Mouse (Mus musculus) ES-E14 (cell line): ENCODE measurements around the gene Nxpe4. TPM values are rescaled to one million over a fixed set of nuclear protein-coding genes. Genes with fewer than 3 reads are reported as not detected.

Experiments used
- DNase-seq: peaks from one replicate; pipeline ENCODE4 v3.0.0-alpha.2; 2013; ENCODE audit warnings: low read depth, low spot score
- H3K27ac ChIP-seq: 2 replicates; pipeline ENCODE4 v1.5.1; 2012; ENCODE audit warnings: low read depth, mild to moderate bottlenecking, low read length, moderate library complexity, mixed read lengths; ENCODE audit not compliant: poor library complexity, insufficient read depth, severe bottlenecking
- H3K36me3 ChIP-seq: 2 replicates; pipeline ENCODE4 v1.6.1; 2012; ENCODE audit warnings: mild to moderate bottlenecking, low read length, moderate library complexity, mixed read lengths; ENCODE audit not compliant: control insufficient read depth, poor library complexity, insufficient read depth, severe bottlenecking
- H3K4me1 ChIP-seq, 2 experiments: fragments of 150-350 bp in 1 of 2; sonication (generic) in 1 of 2; 2 replicates each; pipeline ENCODE4 v1.6.1; 2012; ENCODE audit warnings: low read length in 2 of 2, mild to moderate bottlenecking in 1 of 2, mixed read lengths in 1 of 2; ENCODE audit not compliant: control insufficient read depth in 2 of 2, insufficient read depth in 2 of 2, poor library complexity in 1 of 2
- H3K4me3 ChIP-seq, 2 experiments: fragments of 150-350 bp in 1 of 2; sonication (generic) in 1 of 2; 2 replicates each; pipeline ENCODE4 v1.5.1; 2012; ENCODE audit warnings: low read length in 2 of 2, low read depth in 1 of 2, mild to moderate bottlenecking in 1 of 2, mixed read lengths in 1 of 2; ENCODE audit not compliant: insufficient read depth in 1 of 2, poor library complexity in 1 of 2, severe bottlenecking in 1 of 2
- H3K9ac ChIP-seq: 2 replicates; pipeline ENCODE4 v1.6.1; 2012; ENCODE audit warnings: low read depth, mild to moderate bottlenecking, low read length, mixed read lengths; ENCODE audit not compliant: poor library complexity, insufficient read depth, severe bottlenecking
- H3K9me3 ChIP-seq: fragments of 150-350 bp; sonication (generic); 2 replicates; pipeline ENCODE4 v1.6.1; 2012; ENCODE audit warnings: low read depth, mild to moderate bottlenecking, low read length; ENCODE audit not compliant: control insufficient read depth, insufficient read depth
- CHD2 ChIP-seq: IDR thresholded peaks from 2 replicates; pipeline ENCODE4 v1.6.1; 2014; ENCODE audit warnings: mild to moderate bottlenecking, low read depth, low read length, inconsistent platforms
- HCFC1 ChIP-seq: IDR thresholded peaks from 2 replicates; pipeline ENCODE4 v1.6.1; 2012; ENCODE audit warnings: low read length, inconsistent platforms, borderline replicate concordance; ENCODE audit not compliant: insufficient read depth
- MAFK ChIP-seq: IDR thresholded peaks from 2 replicates; pipeline ENCODE4 v1.6.1; 2014; ENCODE audit warnings: mild to moderate bottlenecking, low read depth, low read length, inconsistent platforms; ENCODE audit not compliant: insufficient read depth
- ZC3H11A ChIP-seq: IDR thresholded peaks from 2 replicates; pipeline ENCODE4 v1.6.1; 2012; ENCODE audit warnings: low read depth, mild to moderate bottlenecking, inconsistent platforms, low read length, borderline replicate concordance
- ZNF384 ChIP-seq: IDR thresholded peaks from 2 replicates; pipeline ENCODE4 v1.6.1; 2012; ENCODE audit warnings: low read depth, low read length, inconsistent platforms
- in situ Hi-C, 2 experiments: fragments of 600-800 bp; cut with MboI; formaldehyde crosslinking; loops; one replicate each; pipeline ENCODE4 v1.15.1; 2025; ENCODE audit warnings: low sequenced_read_pairs in 2 of 2, inconsistent platforms in 1 of 2; ENCODE audit not compliant: unreplicated experiment in 2 of 2
- total RNA-seq: library from RNA; depleted of rRNA; stranded (reverse); fragments of 300-350 nt; gene quantifications from 2 replicates; pipeline ENCODE4 v1.2.3, GENCODE M21; 2012

The Nxpe4 gene
- total RNA-seq, 1 experiment, result 0.94 TPM

GRCm38 (mm10) chr9:48326338-48326737 is 164.5 kb downstream of the Nxpe4 start:
- TF ChIP-seq CHD2 (no peak), HCFC1 (no peak), ZC3H11A (no peak), MAFK (no peak), ZNF384 (no peak)
- no peak overlapping the region for H3K27ac ChIP-seq
- in situ Hi-C loops, result no loop called here
- H3K36me3 ChIP-seq, result no peaks in the 10 kb centered on the region
- no peak for DNase-seq
- H3K9me3 ChIP-seq, result no peaks in the 10 kb centered on the region
- no peak overlapping the region for H3K4me3 ChIP-seq
- H3K9ac ChIP-seq, result no peak overlapping the region
- H3K4me1 ChIP-seq, result no peaks in the 10 kb centered on the region

- Histone ChIP-seq H3K9me3 (no peaks in the 10 kb centered on the region), H3K36me3 (no peaks in the 10 kb centered on the region), H3K9ac (no peak overlapping the region), H3K4me1 (no peaks in the 10 kb centered on the region), H3K27ac (no peak overlapping the region), H3K4me3 (no peak overlapping the region)
- no peak for TF ChIP-seq ZC3H11A
- no peak for TF ChIP-seq MAFK
- TF ChIP-seq ZNF384, result no peak
- no peak for TF ChIP-seq CHD2
- TF ChIP-seq HCFC1, result no peak
- no peak for DNase-seq
- in situ Hi-C loops, result no loop called here
Observed at GRCm38 (mm10) chr9:48329597-48329996, 167.8 kb downstream of the Nxpe4 start.

GRCm38 (mm10) chr9:48338783-48339455 is 177.1 kb downstream of the Nxpe4 start:
- H3K4me1 ChIP-seq, result no peaks in the 10 kb centered on the region
- in situ Hi-C loops, result no loop called here
- H3K36me3 ChIP-seq, result no peaks in the 10 kb centered on the region
- no peaks in the 10 kb centered on the region for H3K9me3 ChIP-seq
- DNase-seq, result no peak
- TF ChIP-seq HCFC1 (no peak), MAFK (no peak), ZNF384 (no peak), CHD2 (no peak), ZC3H11A (no peak)
- no peak overlapping the region for H3K9ac ChIP-seq
- no peak overlapping the region for H3K4me3 ChIP-seq
- no peak overlapping the region for H3K27ac ChIP-seq

- H3K36me3 ChIP-seq, result no peaks in the 10 kb centered on the region
- H3K4me1 ChIP-seq, result no peaks in the 10 kb centered on the region
- H3K27ac ChIP-seq, result no peak overlapping the region
- H3K4me3 ChIP-seq, result no peak overlapping the region
- H3K9me3 ChIP-seq, result no peaks in the 10 kb centered on the region
- no peak overlapping the region for H3K9ac ChIP-seq
- no peak for DNase-seq
- no peak for TF ChIP-seq HCFC1
- no peak for TF ChIP-seq CHD2
- TF ChIP-seq MAFK, result no peak
- no peak for TF ChIP-seq ZC3H11A
- TF ChIP-seq ZNF384, result no peak
- in situ Hi-C loops, result no loop called here
Observed at GRCm38 (mm10) chr9:48339563-48339962, 177.7 kb downstream of the Nxpe4 start.
